Mouse (Mus musculus): ENCODE data around the gene Bglap3. TPM values are rescaled to one million over a fixed set of nuclear protein-coding genes. Genes with fewer than 3 reads are reported as not detected.
A peak's percentile ranks its signal among the peaks of the same experiment; 100 is the strongest.
"Not testable (repeated sequence)": the region's sequence is repeated elsewhere in the genome, so short reads cannot be mapped to it uniquely, and the experiment has no call there.

The Bglap3 gene
- not detected in 2 replicates for total RNA-seq (2017)

DNA sequence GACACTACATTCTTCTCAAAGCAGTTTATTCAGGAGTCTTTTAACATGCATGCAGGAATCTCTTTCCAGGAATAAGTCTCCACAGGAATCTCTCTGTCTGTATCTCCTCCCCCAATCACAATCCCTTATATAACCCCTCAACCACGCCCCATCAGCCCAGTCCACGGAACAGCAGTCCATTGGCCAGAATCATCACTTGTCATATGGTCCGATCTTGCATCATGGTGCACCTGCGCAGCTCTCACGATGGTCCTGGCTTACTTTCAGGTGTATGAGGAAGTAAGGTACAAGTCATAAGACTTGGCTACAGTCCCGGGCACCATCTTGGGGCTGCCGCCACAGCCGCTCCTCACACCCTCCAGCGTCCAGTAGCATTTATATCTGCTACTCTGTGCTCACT lies at the start of gene Bglap3:
TSS of gene Bglap3 (minus strand) at position 101 of the 400 bp plus-strand sequence.
- not testable (repeated sequence) for ATAC-seq (ENCODE audit: extremely low read depth, insufficient number of reproducible peaks, low FRiP score, poor library complexity, severe bottlenecking)

DNA sequence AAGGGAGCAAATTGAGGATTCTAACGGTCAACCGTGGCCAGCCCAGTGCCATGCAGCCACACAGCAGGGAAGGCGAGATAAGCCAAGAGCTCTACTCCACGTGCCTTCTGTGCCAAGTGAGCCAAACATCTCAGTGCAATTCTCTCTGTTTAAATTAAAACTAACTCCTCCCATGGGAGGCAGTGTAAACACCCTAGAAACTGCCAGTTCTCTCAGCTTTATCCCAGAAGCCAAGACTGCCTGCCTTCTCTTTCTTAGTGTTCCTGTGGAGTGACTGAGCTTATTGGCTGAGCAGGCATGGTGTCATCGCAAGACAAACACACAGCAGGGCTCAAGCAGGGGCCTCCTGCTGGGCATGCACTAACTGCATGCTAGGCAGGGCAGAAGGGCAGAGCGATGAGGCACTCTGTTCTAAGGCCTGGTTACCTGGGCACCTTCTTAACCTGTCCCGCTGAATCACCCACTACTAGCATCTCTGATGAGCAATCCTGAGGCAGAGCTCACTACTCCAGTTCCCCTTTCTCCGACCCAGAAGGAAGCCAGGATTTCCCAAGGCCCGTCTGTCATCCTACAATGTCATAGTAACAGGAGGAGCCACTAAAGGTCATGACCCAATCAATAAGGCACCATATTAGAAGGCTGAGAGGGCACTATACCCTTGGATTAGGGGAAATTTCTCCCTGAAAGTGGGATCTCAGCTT lies 49.6 kb upstream of the Bglap3 start:
- peak; percentile 67 for ATAC-seq (ENCODE audit: extremely low read depth, insufficient number of reproducible peaks, low FRiP score, poor library complexity, severe bottlenecking)

DNA sequence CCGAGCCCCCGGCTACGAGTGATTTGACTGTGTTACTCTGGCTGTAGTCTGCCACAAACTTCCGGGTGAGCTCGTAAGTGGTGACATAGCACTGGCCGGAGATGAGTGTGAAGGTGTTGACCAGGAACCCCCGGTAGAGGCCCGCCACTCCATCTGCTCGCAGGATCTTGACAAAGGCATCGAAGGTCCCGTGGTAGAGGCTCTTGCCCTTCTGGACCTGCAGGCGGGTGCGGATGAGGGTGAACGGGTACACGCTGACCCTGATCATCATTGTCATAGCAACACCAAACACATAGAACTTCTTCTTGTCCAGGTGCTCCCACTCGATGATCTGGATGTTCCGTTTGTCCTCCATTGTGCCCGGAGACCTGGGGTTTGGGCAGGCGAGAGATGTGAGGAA lies 48.2 kb upstream of the Bglap3 start:
- ATAC-seq (ENCODE audit: extremely low read depth, insufficient number of reproducible peaks, low FRiP score, poor library complexity, severe bottlenecking) = no peak

DNA sequence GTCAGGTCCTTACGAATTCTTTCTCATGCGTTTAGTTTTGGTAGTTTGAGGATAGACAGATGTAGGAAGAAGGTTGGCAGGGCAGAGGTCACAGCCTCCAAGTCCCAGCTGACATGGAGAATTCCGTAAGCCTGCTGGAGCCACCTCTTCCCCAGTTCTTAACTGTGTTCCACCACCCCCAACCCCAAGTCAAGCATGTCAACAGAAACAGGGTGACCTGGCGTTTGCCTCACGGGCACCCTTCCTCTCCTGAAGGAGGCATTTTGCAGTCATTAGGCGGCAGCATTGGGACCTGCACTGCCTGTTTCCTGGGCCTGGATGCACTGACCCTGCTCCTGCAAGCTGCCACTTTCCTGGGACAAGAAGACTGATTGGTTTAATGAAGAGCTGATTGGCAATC lies 45.5 kb upstream of the Bglap3 start:
- ATAC-seq (ENCODE audit: extremely low read depth, insufficient number of reproducible peaks, low FRiP score, poor library complexity, severe bottlenecking) = no peak

DNA sequence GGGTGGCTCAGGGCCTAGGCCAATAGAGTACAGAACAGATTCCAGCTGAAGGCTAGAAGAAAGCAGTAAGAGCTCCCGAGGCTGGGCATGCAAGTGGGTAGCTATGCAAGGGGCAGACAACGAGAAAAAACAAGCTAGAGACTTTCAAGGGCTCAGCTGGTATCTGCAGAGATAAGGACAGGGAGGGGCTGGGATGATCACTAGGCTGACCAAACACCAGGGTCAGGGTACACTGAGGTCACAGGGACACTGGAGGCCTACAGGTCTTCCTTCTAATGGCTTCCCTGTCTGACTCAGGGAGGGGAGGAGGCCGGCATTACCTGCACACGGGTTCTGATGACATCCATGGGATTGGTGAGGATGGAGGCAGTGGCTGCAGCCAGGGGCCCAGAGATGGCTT lies 43.1 kb upstream of the Bglap3 start:
- ATAC-seq (ENCODE audit: extremely low read depth, insufficient number of reproducible peaks, low FRiP score, poor library complexity, severe bottlenecking) = no peak

DNA sequence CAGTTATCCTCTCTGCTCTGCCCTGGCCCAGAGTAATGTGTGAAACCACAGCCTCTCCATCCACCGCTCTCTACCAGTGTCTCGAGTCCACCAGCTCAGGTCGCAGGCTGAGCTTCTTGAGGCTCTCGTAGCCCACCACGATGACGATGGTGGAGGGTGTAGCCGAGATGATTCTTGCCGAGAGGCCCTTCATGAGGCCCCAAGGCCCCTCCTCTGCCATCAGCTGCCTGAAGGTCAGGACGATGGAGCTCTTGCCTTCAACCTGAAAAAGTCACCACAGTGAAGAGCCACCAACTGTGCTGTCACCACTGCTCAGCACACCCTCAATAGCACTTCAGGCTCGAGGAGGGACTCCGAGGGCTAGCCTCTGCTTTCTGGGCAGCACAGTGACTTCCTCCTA lies 40.1 kb upstream of the Bglap3 start:
- no peak for ATAC-seq (ENCODE audit: extremely low read depth, insufficient number of reproducible peaks, low FRiP score, poor library complexity, severe bottlenecking)

DNA sequence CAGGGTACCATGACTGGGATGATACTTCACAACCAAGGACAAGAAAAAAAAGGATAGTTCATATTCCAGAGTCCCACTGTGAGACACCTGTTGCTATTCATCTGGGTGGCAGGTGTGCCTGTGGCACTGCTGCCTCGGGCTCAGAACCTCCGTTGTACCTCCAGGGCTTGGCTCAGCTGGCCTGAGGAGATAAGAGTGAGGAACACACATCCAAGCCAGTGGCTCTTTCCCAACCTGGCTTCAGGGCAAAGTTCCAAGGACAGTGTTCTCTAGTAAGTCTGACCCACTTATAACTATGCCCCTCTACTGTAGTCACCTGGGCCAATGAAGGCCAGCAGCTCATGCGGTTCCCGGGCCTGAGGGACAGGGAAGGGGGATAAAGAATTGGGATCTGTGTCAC lies 39.1 kb upstream of the Bglap3 start:
- ATAC-seq (ENCODE audit: extremely low read depth, insufficient number of reproducible peaks, low FRiP score, poor library complexity, severe bottlenecking) = no peak

DNA sequence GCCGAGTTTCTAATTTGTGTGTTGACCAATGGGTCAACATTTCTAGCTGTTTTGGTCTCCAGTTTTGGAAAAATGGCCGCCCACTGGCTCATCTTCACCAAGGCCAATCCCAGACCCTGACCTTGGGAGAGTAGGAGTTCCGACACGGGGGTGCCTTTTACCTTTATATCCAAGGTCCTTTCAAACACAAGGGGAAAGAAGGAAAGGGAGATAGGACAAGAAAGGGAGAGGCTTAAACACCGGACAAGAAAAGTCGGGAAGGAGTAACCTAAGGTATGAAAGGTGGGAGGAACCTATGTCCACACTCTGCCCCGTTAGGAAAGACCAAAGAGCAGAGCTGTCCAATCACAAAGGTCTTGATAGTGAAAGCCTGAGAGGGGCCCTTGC lies 38.1 kb upstream of the Bglap3 start:
- ATAC-seq (ENCODE audit: extremely low read depth, insufficient number of reproducible peaks, low FRiP score, poor library complexity, severe bottlenecking) = no peak

DNA sequence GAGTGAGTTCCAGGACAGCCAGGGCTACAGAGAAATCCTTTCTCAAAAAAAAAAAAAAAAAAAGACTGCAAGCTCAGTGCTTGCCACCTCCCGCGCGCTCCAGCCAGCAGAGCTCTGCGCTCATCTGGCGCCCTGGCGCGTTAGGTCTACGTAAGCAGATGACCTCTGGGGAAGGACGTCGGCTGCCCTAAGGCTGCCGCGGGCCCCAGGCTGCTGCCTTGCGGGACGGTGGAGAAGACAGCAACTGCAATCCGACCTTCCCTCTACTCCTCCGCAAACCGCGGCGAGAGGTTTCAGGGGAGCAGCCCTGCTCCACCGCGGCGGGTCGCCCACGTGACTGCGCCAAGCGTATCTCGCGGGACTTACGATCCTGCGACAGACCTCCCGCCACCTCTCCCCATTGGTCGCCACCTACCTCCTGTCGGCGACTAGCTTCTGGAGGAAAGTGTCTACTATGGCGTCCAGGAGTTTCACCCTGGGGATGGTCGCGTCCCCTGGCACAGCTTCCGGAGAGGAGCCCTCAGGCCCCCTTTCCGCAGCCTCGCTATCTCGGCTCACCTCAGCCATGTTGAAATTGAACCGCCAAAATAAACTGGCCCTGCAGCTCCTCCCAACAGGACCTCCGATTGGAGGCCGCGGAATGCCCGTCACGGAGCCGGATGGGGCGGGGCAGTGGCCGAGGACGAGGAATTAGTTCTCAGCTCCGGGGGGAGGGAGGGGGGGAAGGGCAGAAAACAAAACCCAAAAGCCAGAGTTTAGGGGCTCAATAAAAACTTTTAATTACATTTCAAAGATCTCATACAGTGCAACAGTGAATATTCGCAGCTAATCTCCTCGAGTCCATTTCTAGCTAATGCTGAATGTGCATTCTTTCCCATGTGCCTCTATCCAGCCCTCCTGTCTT lies 37.5 kb upstream of the Bglap3 start, which contains the start of gene Pmf1:
TSS of gene Pmf1 (minus strand) at position 591 of the 904 bp plus-strand sequence.
- ATAC-seq (ENCODE audit: extremely low read depth, insufficient number of reproducible peaks, low FRiP score, poor library complexity, severe bottlenecking) = peak; percentile 80

DNA sequence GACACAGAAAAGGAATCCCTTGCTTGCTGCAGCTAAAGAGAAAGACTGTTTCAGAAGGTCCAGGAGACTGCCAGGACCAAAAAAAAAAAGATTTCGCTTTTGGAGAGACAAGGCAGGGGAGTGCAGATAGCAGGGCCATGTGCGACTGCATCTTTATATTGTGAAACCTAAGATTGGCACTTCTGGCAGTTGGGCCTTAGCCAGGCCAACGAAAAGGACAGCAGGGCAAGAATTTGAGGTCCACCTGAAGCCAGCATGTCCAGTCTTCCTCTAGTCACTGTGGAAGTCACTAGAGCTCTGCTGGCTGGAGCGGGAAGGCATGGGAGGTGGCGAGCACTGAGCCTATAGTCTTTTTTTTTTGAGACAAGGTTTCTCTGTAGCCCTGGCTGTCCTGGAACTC lies 36.4 kb upstream of the Bglap3 start:
- ATAC-seq (ENCODE audit: extremely low read depth, insufficient number of reproducible peaks, low FRiP score, poor library complexity, severe bottlenecking) = no peak

DNA sequence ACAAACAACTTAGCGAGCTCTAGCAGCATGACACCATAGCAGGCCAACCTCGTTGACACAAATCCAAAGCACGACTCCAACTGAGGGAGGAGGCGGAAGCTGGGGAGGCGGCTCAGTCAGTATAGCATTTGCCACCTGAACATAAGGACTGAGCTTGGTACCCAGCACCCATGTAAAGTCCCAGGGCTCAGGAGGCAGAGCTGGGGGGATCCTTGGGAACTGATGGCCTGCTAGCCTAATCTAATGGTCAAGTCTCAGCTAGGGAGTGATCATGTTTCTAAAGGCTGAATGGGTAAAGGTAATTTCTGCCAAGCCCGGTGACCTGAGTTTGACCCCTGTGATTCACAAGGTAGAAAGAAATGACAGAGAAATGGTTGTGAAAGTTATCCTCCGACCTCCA lies 35.0 kb upstream of the Bglap3 start:
- no peak for ATAC-seq (ENCODE audit: extremely low read depth, insufficient number of reproducible peaks, low FRiP score, poor library complexity, severe bottlenecking)

DNA sequence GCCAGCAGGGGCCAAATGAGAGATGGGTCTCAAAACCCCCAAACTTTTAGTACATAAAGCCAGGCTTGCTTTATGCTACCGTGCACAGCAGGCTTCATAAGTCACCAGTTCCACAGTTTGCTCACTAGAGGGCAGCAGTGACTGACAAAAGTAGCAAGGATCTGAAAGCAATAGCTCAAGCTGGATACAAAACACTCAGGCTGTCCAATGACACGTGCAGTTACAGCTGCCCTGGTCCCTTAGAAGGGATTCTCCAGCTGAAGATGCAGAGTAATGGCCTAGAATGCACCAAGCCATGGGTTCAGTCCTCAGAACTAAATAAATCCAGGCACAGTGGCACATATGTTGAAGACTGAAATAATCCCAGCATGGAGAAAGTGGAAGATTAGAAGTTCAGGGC lies 34.5 kb upstream of the Bglap3 start:
- peak; percentile 68 for ATAC-seq (ENCODE audit: extremely low read depth, insufficient number of reproducible peaks, low FRiP score, poor library complexity, severe bottlenecking)

DNA sequence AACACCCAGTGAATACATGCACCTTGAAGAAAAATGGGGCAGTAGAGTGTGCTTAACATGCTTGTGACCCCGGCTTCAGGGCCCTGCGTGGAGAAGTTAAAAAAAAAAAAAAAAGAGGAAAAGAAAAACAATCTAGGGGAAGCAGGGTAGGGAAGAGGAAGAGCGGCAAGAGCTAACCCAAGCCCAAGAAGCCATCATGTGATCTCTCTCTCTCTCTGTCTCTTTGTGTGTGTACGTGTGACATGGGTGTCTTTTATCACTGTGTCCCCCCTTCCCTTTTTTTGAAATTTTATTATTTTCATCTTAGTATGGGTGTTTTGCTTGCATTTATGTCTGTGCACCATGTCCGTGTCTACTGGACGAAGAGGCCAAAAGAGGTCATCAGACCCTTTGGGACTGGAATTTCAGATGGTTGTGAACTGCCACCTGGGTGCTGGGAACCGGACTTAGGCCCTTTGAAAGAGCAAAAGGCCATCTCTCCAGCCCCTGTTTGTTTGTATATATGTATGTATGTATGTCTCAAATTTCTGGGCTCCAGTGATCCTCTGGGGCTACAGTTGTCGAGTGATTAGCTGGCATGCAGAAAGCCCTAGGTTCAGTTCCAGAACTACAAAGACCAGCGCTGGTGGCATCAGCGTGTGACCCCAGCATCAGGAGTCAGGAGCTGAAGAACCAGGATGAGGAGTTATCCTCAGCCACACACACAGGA lies 31.1 kb upstream of the Bglap3 start:
- ATAC-seq (ENCODE audit: extremely low read depth, insufficient number of reproducible peaks, low FRiP score, poor library complexity, severe bottlenecking) = no peak

DNA sequence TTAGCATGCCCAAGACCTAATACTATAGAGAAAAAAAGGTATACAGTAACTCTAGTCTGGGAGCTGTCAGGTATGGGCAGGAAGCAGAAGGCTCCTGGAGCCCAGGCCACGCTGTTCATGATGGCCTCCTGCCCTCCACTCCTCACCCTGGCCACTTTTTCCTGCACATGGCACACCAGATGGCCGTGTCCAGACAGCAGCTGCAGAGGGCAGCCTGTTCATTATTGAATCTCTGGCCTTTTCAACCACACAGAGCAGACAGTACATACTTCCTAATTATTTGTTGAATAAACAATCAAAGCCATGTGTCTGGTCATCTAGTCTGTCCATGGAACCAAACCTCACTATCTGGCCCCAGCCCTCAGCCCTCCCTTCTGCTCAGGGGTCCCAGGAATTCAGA lies 26.1 kb upstream of the Bglap3 start:
- ATAC-seq (ENCODE audit: extremely low read depth, insufficient number of reproducible peaks, low FRiP score, poor library complexity, severe bottlenecking) = no peak

DNA sequence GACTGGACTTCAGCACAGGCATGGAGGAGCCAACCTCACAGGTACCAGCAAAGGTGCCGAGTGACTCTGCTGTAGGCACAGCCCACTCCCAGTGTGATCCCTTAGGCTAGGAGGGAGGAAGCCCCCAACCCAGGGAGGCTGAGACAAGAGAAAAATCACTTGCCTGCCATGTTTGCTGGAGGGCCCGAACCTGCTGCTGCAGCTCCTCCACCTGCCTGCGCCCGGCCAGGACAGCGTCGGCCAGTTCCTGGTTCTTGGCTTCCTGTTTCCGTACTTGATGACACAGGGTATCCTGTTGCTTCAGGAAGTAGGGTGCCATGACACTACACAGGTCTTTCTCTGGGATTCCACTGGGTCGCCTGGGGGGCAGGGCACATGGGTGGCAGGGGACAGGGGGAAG lies 23.2 kb upstream of the Bglap3 start:
- peak; percentile 42; the same call in 1 of the 2 replicates for ATAC-seq (ENCODE audit: extremely low read depth, insufficient number of reproducible peaks, low FRiP score, poor library complexity, severe bottlenecking)

DNA sequence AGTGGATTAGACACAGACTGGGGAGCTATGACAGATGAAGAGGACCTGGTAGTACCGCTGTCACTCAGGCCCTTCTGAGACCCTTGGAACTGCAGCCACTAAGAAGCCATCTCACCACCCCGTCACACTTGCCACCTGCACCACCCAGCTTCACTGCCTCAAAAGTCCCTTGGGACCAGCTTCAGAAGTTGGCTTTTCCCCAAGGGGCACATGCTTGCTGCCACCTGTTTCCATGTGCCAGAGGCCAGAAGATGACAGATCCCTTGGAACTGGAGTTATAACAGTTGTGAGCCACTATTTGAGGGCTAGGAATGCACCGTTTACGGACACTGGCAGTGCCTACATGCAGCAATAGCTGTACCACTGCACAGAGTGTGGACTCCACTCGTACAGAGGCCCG lies 22.7 kb upstream of the Bglap3 start:
- peak; percentile 39 for ATAC-seq (ENCODE audit: extremely low read depth, insufficient number of reproducible peaks, low FRiP score, poor library complexity, severe bottlenecking)

DNA sequence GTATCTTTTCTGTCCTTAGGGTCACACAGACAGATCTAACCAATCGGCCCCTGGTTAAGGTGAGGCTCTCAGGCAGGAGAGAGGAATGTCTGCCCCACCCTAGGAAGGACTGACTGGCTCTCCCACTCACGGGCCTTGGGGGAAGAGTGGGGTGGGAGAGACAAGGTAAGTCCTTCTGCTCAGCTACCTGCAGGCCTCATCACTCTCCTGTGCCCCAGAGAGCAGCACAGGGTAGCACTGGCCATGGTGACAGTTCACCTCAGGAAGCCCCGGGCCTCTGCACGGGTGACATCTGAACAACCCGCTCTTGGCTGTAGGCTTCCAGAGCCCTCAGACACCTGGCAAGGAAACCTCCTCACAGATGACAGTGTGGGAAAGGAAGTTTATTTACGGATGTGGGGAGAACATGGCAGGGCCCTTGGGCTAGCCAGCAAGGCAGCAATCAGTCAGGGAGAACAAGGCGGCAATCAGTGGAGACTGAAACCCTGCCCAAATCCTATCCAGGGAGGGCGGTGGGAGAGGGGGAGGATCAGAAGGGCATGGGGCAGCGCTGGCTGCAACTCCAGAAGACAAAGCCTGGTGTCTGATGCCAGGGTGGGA lies 21.3 kb upstream of the Bglap3 start:
- no peak for ATAC-seq (ENCODE audit: extremely low read depth, insufficient number of reproducible peaks, low FRiP score, poor library complexity, severe bottlenecking)

DNA sequence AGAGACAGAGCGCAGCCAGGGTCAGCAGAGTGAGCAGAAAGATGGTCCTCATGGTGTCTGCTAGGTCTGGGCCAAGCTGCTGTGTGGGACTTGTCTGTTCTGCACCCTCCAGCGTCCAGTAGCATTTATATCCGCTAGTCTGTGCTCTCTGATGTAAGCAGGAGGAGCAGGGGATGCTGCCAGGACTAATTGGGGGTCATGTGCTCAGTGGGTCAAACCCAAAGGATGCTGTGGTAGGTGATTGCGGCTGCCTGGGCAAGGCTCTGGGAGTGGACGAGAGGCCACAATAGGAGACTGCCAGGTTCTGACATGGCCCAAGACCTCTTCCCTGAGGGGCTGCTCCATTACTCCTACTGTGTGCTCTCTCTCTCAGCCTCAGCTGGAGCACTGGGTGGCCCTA lies 11.8 kb upstream of the Bglap3 start, which contains the start of gene Bglap:
TSS of gene Bglap (minus strand) at position 101 of the 400 bp plus-strand sequence.
- ATAC-seq (ENCODE audit: extremely low read depth, insufficient number of reproducible peaks, low FRiP score, poor library complexity, severe bottlenecking) = no peak

DNA sequence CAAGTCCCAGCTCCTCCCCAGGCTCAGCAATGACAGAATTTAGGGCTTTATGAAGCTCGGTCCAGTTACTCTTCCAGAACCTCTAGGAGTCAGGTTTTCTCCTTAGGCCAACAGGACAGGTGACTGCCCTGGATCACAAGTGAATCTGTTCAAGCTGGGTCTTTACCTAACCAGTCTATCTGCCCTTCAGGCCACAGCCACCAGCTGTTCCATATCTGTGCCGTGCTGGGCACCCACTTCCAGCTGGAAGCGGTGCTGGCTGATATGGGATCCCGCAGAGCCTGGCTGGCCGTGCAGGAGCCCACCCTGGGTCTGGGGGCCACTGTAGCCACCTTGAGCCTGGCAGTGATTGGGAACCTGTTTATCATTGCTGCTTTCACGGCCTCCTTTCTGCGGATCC lies 9.8 kb upstream of the Bglap3 start:
- not testable (repeated sequence) for ATAC-seq (ENCODE audit: extremely low read depth, insufficient number of reproducible peaks, low FRiP score, poor library complexity, severe bottlenecking)

All from neutrophil, adult 5-6 weeks (primary cell).